Mouse (Mus musculus): ENCODE measurements around the gene Peak1. TPM values are rescaled to one million over a fixed set of nuclear protein-coding genes. Genes with fewer than 3 reads are reported as not detected.

The Peak1 gene
- polyA plus RNA-seq, 1 experiment from 2014 or later = 10.7 TPM

- H3K36me3 ChIP-seq = no peaks in the 10 kb centered on the region
- H3K4me3 ChIP-seq = no peak overlapping the region
- no peak overlapping the region for H3K27ac ChIP-seq (replicated peaks)
- no peak overlapping the region for H3K4me2 ChIP-seq
- no peaks in the 10 kb centered on the region for H3K9me3 ChIP-seq
- no peaks in the 10 kb centered on the region for H3K27me3 ChIP-seq (replicated peaks)
- peaks cover 19% of the 10 kb centered on the region; the same call in 1 of the 2 replicates for H3K4me1 ChIP-seq
- ATAC-seq (ENCODE audit: extremely low read depth, insufficient number of reproducible peaks, low FRiP score, low TSS enrichment) = no peak
- no peak overlapping the region for H3K9ac ChIP-seq
- WGBS = 71% methylated on average over 2 of the region's 2 CpGs
Observed at GRCm38 (mm10) chr9:56309079-56309478, 108.8 kb downstream of the Peak1 start.

DNA sequence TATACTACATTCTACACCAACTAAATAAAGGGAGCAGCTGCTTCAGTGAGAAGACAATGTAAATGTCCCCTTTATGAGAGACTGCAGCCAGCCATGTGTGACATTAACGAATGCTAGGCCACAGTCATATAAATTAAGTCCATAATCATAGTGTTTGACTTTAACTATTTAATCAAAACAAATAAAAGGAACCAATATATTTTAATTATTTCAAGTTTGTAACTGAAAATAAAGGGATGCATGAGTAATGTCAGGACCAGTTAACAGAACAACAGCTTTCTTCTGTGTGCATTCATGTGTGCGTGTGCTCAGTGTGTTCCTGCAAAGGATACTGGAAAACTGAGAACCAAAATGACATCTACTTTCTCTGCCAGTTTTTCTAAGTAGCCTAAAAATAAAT lies 113.3 kb downstream of the Peak1 start:
- H3K27me3 ChIP-seq (replicated peaks) = no peaks in the 10 kb centered on the region
- H3K9ac ChIP-seq = no peak overlapping the region
- H3K4me3 ChIP-seq = no peak overlapping the region
- H3K4me2 ChIP-seq = no peak overlapping the region
- no peaks in the 10 kb centered on the region for H3K9me3 ChIP-seq
- H3K27ac ChIP-seq (replicated peaks) = no peak overlapping the region
- H3K4me1 ChIP-seq = peaks cover 10% of the 10 kb centered on the region; the same call in 1 of the 2 replicates
- H3K36me3 ChIP-seq = no peaks in the 10 kb centered on the region
- ATAC-seq (ENCODE audit: extremely low read depth, insufficient number of reproducible peaks, low FRiP score, low TSS enrichment) = no peak
- WGBS = 83% methylated on average over 2 of the region's 2 CpGs

DNA sequence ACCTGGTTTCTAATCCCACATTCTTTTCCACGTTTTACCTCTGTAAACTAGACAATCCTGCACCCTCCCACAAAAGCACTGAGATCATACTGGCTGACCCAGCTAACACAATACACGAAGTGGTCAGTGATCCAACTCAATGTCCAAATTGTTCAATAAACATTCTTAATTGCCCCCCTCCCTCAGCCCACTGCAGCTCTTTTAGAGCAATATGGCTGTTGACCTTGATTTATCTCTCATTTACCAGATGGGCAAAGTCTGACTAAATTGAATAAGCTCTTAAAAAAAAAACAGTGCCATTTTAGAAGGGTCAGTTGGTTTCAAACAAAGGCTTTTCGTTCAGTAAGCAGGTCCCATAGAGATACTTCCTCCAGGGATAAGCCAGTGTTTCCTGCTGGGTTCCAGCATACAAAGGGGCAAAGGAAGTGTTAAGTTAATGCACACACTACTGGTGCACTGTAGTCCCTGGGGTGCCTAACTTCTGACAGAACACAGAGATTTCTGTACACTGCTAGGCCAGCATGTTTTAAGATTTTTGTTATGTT lies 114.9 kb downstream of the Peak1 start:
- Histone ChIP-seq H3K9ac (no peak overlapping the region), H3K36me3 (no peaks in the 10 kb centered on the region), H3K27me3 (replicated peaks) (no peaks in the 10 kb centered on the region), H3K27ac (replicated peaks) (peak overlapping the region; percentile 39), H3K4me1 (peaks cover 15% of the 10 kb centered on the region), H3K9me3 (no peaks in the 10 kb centered on the region), H3K4me3 (no peak overlapping the region), H3K4me2 (no peak overlapping the region)
- no peak for ATAC-seq (ENCODE audit: extremely low read depth, insufficient number of reproducible peaks, low FRiP score, low TSS enrichment)
- 61% methylated on average over 3 of the region's 3 CpGs for WGBS

DNA sequence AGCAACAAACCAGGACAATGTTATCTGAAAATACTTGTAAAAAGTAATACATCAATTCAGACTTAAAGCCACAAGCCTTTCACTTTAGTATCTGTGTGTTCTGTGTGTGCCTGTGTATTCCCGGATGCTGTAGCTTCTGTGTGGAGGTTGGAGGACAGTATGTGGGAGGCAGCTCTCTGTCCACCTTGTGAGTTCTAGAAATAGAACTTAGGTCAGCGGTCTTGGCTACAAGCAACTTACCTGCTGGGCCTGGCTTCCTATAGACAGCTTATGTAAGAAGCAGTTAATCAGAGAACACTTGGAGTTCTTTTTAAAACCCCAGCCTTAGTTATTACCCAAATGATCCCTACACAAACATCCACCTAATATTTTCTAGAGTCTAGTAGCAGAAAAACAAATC lies 127.8 kb downstream of the Peak1 start:
- H3K4me2 ChIP-seq = no peak overlapping the region
- H3K4me3 ChIP-seq = no peak overlapping the region
- no peaks in the 10 kb centered on the region for H3K36me3 ChIP-seq
- no peak overlapping the region for H3K9ac ChIP-seq
- H3K27ac ChIP-seq (replicated peaks) = no peak overlapping the region
- ATAC-seq (ENCODE audit: extremely low read depth, insufficient number of reproducible peaks, low FRiP score, low TSS enrichment) = no peak
- 79% methylated on average over 2 of the region's 2 CpGs for WGBS
- peaks cover 4% of the 10 kb centered on the region; the same call in 1 of the 2 replicates for H3K4me1 ChIP-seq
- H3K27me3 ChIP-seq (replicated peaks) = no peaks in the 10 kb centered on the region
- no peaks in the 10 kb centered on the region for H3K9me3 ChIP-seq

DNA sequence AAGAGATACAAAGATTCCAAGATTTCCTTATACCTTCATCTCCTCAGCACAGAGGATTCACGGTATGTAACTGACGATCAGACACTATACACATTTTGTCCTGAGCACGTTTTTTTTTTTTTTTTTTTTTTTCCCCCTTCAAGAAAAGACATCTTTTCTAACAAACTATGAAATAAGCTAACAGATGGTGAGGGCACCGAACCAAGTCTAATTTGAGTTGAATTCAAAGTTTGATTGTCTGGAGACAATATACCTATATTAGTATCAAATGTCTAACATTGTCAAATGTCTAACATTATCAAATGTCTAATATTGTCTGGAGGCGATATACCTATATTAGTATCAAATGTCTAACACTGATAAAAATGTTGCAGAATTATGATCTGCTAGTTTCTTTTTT lies 135.4 kb downstream of the Peak1 start:
- Histone ChIP-seq H3K27me3 (replicated peaks) (no peaks in the 10 kb centered on the region), H3K27ac (replicated peaks) (no peak overlapping the region), H3K4me3 (no peak overlapping the region), H3K9me3 (no peaks in the 10 kb centered on the region), H3K4me1 (peaks cover 7% of the 10 kb centered on the region), H3K4me2 (no peak overlapping the region), H3K9ac (no peak overlapping the region), H3K36me3 (peaks cover 2% of the 10 kb centered on the region; the same call in 1 of the 2 replicates)
- WGBS = 88% methylated on average over 5 of the region's 5 CpGs
- ATAC-seq (ENCODE audit: extremely low read depth, insufficient number of reproducible peaks, low FRiP score, low TSS enrichment) = no peak

DNA sequence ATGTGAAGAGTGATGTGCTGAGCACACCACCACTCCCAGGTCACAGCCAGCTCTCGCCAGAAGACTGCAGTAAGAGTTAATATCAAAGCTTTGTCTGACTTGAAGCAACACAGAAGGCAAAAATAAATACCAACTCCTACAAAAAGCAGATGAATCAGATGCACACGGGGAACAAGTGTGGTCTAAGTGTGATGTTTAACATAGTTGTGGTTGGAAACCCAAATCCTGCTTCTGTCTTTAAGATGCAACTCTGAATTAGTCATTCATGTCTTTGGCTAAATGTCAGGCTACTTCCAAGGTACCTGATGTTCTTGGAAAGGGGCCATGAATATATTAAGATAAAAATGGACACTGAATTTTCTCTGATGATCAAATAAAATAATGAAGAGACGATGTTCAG lies 144.3 kb downstream of the Peak1 start:
- no peaks in the 10 kb centered on the region; the same call in 1 of the 2 replicates for H3K9me3 ChIP-seq
- 80% methylated on average over 3 of the region's 3 CpGs for WGBS
- H3K4me2 ChIP-seq = no peak overlapping the region
- peaks cover 9% of the 10 kb centered on the region for H3K4me1 ChIP-seq
- H3K4me3 ChIP-seq = no peak overlapping the region
- no peak overlapping the region for H3K9ac ChIP-seq
- no peak overlapping the region for H3K27ac ChIP-seq (replicated peaks)
- H3K27me3 ChIP-seq (replicated peaks) = no peaks in the 10 kb centered on the region
- H3K36me3 ChIP-seq = peaks cover 8% of the 10 kb centered on the region; the same call in 1 of the 2 replicates
- no peak for ATAC-seq (ENCODE audit: extremely low read depth, insufficient number of reproducible peaks, low FRiP score, low TSS enrichment)

DNA sequence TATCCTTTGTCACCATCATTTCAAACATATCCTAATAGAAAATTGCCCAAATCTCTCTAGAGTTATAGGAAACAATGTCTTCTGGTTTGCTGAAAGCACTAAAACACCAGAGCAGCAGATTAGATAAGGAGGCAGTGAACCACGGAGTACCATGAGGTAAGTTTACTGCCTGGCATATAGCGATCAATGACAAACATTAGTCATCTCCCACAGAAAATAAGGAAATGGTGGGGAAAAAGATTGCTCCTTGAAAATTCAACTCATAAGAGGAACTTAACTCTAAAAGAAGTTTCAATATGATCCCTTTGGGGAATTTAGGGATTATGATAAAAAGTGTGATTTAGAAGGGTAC lies 145.6 kb downstream of the Peak1 start:
- WGBS = 33% methylated on average over 2 of the region's 2 CpGs
- no peak for ATAC-seq (ENCODE audit: extremely low read depth, insufficient number of reproducible peaks, low FRiP score, low TSS enrichment)
- Histone ChIP-seq H3K4me1 (peaks cover 9% of the 10 kb centered on the region), H3K4me2 (no peak overlapping the region), H3K9ac (no peak overlapping the region), H3K36me3 (peaks cover 3% of the 10 kb centered on the region; the same call in 1 of the 2 replicates), H3K9me3 (no peaks in the 10 kb centered on the region; the same call in 1 of the 2 replicates), H3K27ac (replicated peaks) (no peak overlapping the region), H3K27me3 (replicated peaks) (no peaks in the 10 kb centered on the region), H3K4me3 (no peak overlapping the region)

DNA sequence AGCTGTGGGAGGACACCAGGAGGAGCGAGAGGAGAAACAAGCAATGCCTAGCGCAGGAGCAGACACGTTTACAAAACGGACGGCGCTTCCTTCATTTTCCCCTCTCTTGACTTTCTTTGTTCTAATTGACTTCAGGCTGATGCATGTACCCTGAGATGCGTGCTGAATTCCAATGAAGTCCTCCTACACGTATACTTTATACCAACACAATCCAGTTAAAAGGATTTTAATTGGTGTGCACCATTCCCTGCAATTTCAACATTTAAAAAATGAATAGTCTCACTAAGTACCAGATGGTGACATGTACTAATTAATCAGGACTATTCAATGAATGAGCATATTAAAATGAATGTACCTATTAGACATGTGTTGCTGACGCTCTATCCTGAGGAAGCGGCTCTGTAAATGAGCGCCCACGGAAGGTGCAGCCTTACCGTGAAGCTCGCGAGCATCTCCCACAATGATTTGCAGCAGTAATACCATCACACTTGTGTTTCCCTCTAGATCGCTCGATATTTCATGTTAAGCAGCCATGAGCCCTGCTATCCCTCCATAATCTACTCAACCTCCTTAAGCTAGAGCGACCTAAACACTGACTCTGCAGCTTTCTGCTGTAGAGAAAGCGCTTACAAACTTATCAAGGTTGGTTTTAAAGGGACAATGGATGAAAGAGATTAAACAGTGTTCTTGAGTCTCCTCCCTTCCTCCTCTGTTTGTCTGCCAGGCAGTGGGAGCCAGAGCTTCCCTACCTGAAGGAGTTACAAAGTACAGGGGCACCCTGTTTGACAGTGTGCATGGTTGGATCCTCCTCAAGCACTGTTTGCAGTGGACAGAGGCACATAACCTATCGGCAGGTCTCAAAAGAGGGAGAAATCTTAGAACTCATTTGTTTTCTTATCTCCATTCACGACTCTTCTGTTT lies 146.3 kb downstream of the Peak1 start:
- 0 out of 2 replicates have a peak, but pooled peaks cover under 1% of the 10 kb centered on the region for H3K36me3 ChIP-seq
- 79% methylated on average over 21 of the region's 21 CpGs for WGBS
- no peaks in the 10 kb centered on the region for H3K27me3 ChIP-seq (replicated peaks)

GRCm38 (mm10) chr9:56269101-56269500 lies 148.8 kb downstream of the Peak1 start:
- Histone ChIP-seq H3K4me2 (no peak overlapping the region), H3K27me3 (replicated peaks) (no peaks in the 10 kb centered on the region), H3K4me3 (no peak overlapping the region), H3K9ac (no peak overlapping the region), H3K36me3 (no peaks in the 10 kb centered on the region), H3K9me3 (no peaks in the 10 kb centered on the region), H3K4me1 (peaks cover 38% of the 10 kb centered on the region), H3K27ac (replicated peaks) (no peak overlapping the region)
- no peak for ATAC-seq (ENCODE audit: extremely low read depth, insufficient number of reproducible peaks, low FRiP score, low TSS enrichment)
- 59% methylated on average over 3 of the region's 3 CpGs for WGBS

More for the DNA sequence above, 146.3 kb downstream of the Peak1 start:
- peaks cover 15% of the 10 kb centered on the region for H3K4me1 ChIP-seq
- no peak overlapping the region for H3K4me2 ChIP-seq
- no peak overlapping the region for H3K4me3 ChIP-seq
- H3K27ac ChIP-seq (replicated peaks) = no peak overlapping the region
- H3K9ac ChIP-seq = no peak overlapping the region
- ATAC-seq (ENCODE audit: extremely low read depth, insufficient number of reproducible peaks, low FRiP score, low TSS enrichment) = no peak
- H3K9me3 ChIP-seq = no peaks in the 10 kb centered on the region; the same call in 1 of the 2 replicates

DNA sequence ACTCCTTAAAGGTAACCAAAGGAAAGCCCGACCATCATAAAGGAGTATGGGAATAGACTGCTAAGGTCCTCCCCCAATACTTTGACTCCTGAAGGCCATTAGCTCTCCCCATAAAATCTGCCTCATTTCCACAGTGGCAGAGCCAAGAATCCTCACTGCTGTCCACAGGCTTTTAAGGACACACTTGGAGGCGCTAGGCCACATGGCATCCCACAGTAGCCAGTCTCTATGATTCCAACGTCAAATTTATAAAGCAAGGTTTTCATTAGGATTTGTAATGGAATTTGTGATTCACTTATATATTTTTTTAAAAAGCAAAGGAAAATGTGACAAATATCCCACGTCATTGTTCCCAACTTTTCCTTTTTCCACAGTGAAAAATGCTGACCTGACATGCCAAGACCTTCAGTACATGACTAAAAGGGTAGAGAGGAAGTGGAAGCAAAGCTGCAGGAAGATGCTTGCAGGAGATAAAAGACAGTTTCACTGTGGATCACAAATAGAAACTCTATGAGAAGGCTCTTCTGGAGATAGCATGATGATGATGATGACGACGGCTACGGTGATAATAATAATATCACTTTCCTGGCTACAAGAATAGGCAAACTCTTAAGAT lies 151.6 kb downstream of the Peak1 start:
- Histone ChIP-seq H3K4me3 (no peak overlapping the region), H3K4me1 (peaks cover 42% of the 10 kb centered on the region), H3K9me3 (no peaks in the 10 kb centered on the region), H3K9ac (no peak overlapping the region), H3K36me3 (no peaks in the 10 kb centered on the region), H3K4me2 (no peak overlapping the region), H3K27me3 (replicated peaks) (no peaks in the 10 kb centered on the region), H3K27ac (replicated peaks) (peak overlapping the region; percentile 77)
- 68% methylated on average over 7 of the region's 7 CpGs for WGBS
- ATAC-seq (ENCODE audit: extremely low read depth, insufficient number of reproducible peaks, low FRiP score, low TSS enrichment) = no peak

- no peak for ATAC-seq (ENCODE audit: extremely low read depth, insufficient number of reproducible peaks, low FRiP score, low TSS enrichment)
- H3K9me3 ChIP-seq = peaks cover under 1% of the 10 kb centered on the region; the same call in 1 of the 2 replicates
- H3K4me1 ChIP-seq = peaks cover 47% of the 10 kb centered on the region
- H3K36me3 ChIP-seq = no peaks in the 10 kb centered on the region
- no peaks in the 10 kb centered on the region for H3K27me3 ChIP-seq (replicated peaks)
- no peak overlapping the region for H3K4me3 ChIP-seq
- H3K9ac ChIP-seq = no peak overlapping the region
- H3K4me2 ChIP-seq = no peak overlapping the region
- WGBS = 34% methylated on average over 5 of the region's 5 CpGs
- H3K27ac ChIP-seq (replicated peaks) = peak overlapping the region; percentile 77
Observed at GRCm38 (mm10) chr9:56265460-56266199, 152.2 kb downstream of the Peak1 start.

All from heart, embryonic 13.5 days (tissue).